Mouse (Mus musculus) kidney, embryonic 15.5 days (tissue): ENCODE results near the gene Mapk12. TPM values are rescaled to one million over a fixed set of nuclear protein-coding genes. Genes with fewer than 3 reads are reported as not detected.

Source experiments
- ATAC-seq: fragments of 200-750 bp; cut with Nextera tagmentation; replicated peaks from 2 replicates; pipeline ENCODE4 v1.8.0; 2017; ENCODE audit warnings: moderate TSS enrichment; ENCODE audit not compliant: low FRiP score
- H3K27ac ChIP-seq: fragments of 300-500 bp; sonication (generic); 2 replicates; pipeline ENCODE4 v1.5.1; 2015; ENCODE audit warnings: mild to moderate bottlenecking, inconsistent platforms
- H3K27me3 ChIP-seq: fragments of 300-500 bp; sonication (generic); 2 replicates; pipeline ENCODE4 v1.6.1; 2015; ENCODE audit warnings: inconsistent platforms
- H3K36me3 ChIP-seq: fragments of 300-500 bp; sonication (generic); 2 replicates; pipeline ENCODE4 v1.6.1; 2015; ENCODE audit warnings: inconsistent platforms
- H3K4me1 ChIP-seq: fragments of 300-500 bp; sonication (generic); 2 replicates; pipeline ENCODE4 v1.6.1; 2015; ENCODE audit warnings: inconsistent platforms
- H3K4me2 ChIP-seq: fragments of 300-500 bp; sonication (generic); 2 replicates; pipeline ENCODE4 v1.6.1; 2015; ENCODE audit warnings: moderate library complexity, mild to moderate bottlenecking, inconsistent platforms
- H3K4me3 ChIP-seq: fragments of 300-500 bp; sonication (generic); replicated peaks from 2 replicates; pipeline ENCODE4 v1.5.1; 2015; ENCODE audit warnings: mild to moderate bottlenecking, inconsistent platforms
- H3K9ac ChIP-seq: fragments of 300-500 bp; sonication (generic); 2 replicates; pipeline ENCODE4 v1.6.1; 2015; ENCODE audit warnings: mild to moderate bottlenecking, inconsistent platforms
- H3K9me3 ChIP-seq: fragments of 300-500 bp; sonication (generic); replicated peaks from 2 replicates; pipeline ENCODE4 v1.6.1; 2016; ENCODE audit warnings: inconsistent platforms
- WGBS: fragments of 180-500 bp; shearing (Covaris S2); methylation state at CpG from one replicate; pipeline ENCODE4 v1.1.7; 2015; ENCODE audit warnings: mixed read lengths; 5-methylcytosine and 5-hydroxymethylcytosine counted together
- microRNA-seq: library from miRNA; unstranded; fragments of <30 nt; microRNA quantifications from one replicate; pipeline ENCODE4, GENCODE M21; 2016
- polyA plus RNA-seq: library from polyadenylated mRNA; unstranded; fragments of >200 nt; fragmentation: Nextera tagmentation; extraction: Ambion mirVana; gene quantifications from 2 replicates; pipeline ENCODE4 v1.2.1, GENCODE M21; 2015

Gene Mapk12
- polyA plus RNA-seq, 1 experiment from 2014 or later = 16.7 TPM

DNA sequence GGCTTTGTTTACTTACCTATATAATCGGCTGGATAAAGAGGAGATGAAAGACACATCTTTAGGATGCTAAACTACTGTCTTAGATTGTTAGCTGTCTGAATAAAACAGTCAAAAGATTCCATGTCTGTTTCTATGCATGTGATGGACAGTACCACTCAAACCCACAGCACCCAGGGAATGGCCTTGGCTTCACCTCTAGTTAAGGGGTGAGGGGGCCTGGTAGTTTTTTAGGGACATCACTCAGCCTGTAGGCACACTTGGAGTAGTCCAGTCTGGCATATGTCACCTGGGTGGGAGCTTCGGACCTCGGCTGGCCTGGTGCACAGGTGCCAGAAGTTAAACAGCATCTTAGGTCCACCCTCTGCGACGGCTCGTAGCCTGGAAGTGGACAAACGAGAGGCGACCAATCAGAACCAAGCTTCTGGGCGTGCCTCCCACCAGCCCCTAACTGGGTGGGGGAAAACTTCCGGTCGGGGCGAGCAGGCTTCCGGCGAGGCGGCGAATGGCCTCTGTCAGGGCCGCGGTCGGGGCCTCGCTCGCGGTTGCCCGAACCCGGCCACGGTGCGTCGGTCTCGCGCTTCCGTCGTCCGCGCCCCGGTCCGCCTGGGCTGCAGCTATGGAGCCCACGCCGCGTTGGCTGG is 51.8 kb downstream of the Mapk12 start, which contains the start of gene Selenoo:
TSS of gene Selenoo (plus strand) at position 478 of the 641 bp plus-strand sequence.
- H3K36me3 ChIP-seq = peaks cover 60% of the 10 kb centered on the region

DNA sequence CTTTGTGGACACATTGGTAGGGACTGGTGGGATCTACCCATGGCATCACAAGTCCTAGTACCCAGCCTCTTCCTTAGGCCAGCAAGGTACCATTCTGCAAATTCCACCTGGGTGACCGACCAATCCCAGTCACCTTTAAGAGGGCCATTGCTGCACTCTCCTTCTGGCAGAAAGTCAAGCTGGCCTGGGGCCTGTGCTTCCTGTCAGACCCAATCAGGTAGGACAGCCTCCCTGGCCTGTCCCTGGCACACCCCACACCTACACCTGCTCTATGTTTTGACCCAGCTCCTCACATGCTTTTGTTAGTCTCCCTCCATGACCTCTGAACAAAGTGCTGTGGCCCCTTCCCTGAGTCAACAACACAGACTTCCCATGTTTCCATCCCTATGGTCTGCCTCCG is 55.7 kb downstream of the Mapk12 start:
- H3K9ac ChIP-seq = no peak overlapping the region
- H3K36me3 ChIP-seq = peaks cover 75% of the 10 kb centered on the region
- no peak overlapping the region for H3K27ac ChIP-seq
- H3K4me2 ChIP-seq = no peak overlapping the region
- H3K4me3 ChIP-seq = no peak overlapping the region
- H3K9me3 ChIP-seq = no peaks in the 10 kb centered on the region
- no peak for ATAC-seq
- peaks cover 11% of the 10 kb centered on the region for H3K4me1 ChIP-seq
- H3K27me3 ChIP-seq = no peaks in the 10 kb centered on the region
- 85% methylated on average over 2 of the region's 2 CpGs for WGBS

More for the DNA sequence above, 51.8 kb downstream of the Mapk12 start, which contains the start of gene Selenoo:
- Histone ChIP-seq H3K4me1 (peaks cover 21% of the 10 kb centered on the region), H3K9ac (peak within 1 kb of the TSS; percentile 81), H3K4me3 (peak within 1 kb of the TSS; percentile 65), H3K27me3 (no peaks in the 10 kb centered on the region), H3K4me2 (peak within 1 kb of the TSS; percentile 96), H3K9me3 (no peaks in the 10 kb centered on the region), H3K27ac (peak within 1 kb of the TSS; percentile 89)
- peak; percentile 94 for ATAC-seq
- WGBS = 2% methylated on average over 38 of the region's 38 CpGs

DNA sequence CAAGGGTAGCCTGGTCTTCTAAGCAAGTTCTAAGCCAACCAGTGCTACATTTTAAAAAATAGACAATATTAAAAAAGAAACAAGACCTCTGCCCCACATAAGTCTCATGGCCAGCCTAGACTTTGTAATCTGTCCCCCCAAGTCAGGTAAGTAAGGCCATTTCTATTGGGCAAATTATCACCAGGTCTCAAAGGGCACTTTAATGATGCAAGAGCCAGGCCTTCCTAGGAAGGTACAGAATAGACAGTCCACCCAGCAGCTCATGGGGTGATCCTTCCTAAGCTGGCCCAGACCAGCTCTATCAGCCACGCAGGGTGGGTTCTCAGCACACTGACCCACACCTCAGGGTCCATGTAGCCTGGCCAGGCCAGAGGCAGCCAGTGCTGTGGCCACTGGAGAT is 56.6 kb downstream of the Mapk12 start:
- Histone ChIP-seq H3K4me2 (no peak overlapping the region), H3K27me3 (no peaks in the 10 kb centered on the region), H3K9ac (no peak overlapping the region), H3K4me1 (peaks cover 7% of the 10 kb centered on the region), H3K27ac (no peak overlapping the region), H3K4me3 (no peak overlapping the region), H3K36me3 (peaks cover 77% of the 10 kb centered on the region), H3K9me3 (no peaks in the 10 kb centered on the region)
- 89% methylated on average over 1 of the region's 1 CpGs for WGBS
- no peak for ATAC-seq

Small RNA genes within 50 kb of the gene (microRNA-seq; reads per million reads assigned to microRNA genes)
- gene Mir6958 (1.0 reads per million), gene Mir7118 (not detected)

Other genes with a start within 250 kb of the Mapk12 start
- gene Ttll8, start 186.3 kb downstream of the Mapk12 start, polyA plus RNA-seq = not detected in 2 replicates
- gene Mlc1, start 161.7 kb downstream of the Mapk12 start, polyA plus RNA-seq = not detected in 2 replicates
- gene Mov10l1, start 157.8 kb downstream of the Mapk12 start, polyA plus RNA-seq = 0.05 and 0.14 TPM in 2 replicates
- gene Panx2, start 81.0 kb downstream of the Mapk12 start, polyA plus RNA-seq = 0.05 and 0.12 TPM in 2 replicates
- gene Trabd, start 65.6 kb downstream of the Mapk12 start, polyA plus RNA-seq = 46.1 and 52.5 TPM in 2 replicates
- gene Selenoo, start 51.6 kb downstream of the Mapk12 start, polyA plus RNA-seq = 18.0 and 19.9 TPM in 2 replicates
- gene Tubgcp6, start 17.6 kb downstream of the Mapk12 start, polyA plus RNA-seq = 13.8 and 16.0 TPM in 2 replicates
- 17.8 and 19.3 TPM in 2 replicates for gene Hdac10, start 12.0 kb downstream of the Mapk12 start, polyA plus RNA-seq
- gene Mapk11, start 8.9 kb upstream of the Mapk12 start, polyA plus RNA-seq = 15.4 and 16.5 TPM in 2 replicates
- gene Plxnb2, start 40.1 kb upstream of the Mapk12 start, polyA plus RNA-seq = 138 and 160 TPM in 2 replicates
- 17.0 and 19.2 TPM in 2 replicates for gene Dennd6b, start 55.8 kb upstream of the Mapk12 start, polyA plus RNA-seq
- gene Ppp6r2, start 70.8 kb upstream of the Mapk12 start, polyA plus RNA-seq = 22.7 and 26.9 TPM in 2 replicates
- 42.6 and 51.4 TPM in 2 replicates for gene Sbf1, start 174.6 kb upstream of the Mapk12 start, polyA plus RNA-seq
- 0.71 and 0.74 TPM in 2 replicates for gene Adm2, start 182.0 kb upstream of the Mapk12 start, polyA plus RNA-seq
- 6.8 and 7.1 TPM in 2 replicates for gene Miox, start 193.7 kb upstream of the Mapk12 start, polyA plus RNA-seq
- 54.1 and 67.9 TPM in 2 replicates for gene Lmf2, start 215.0 kb upstream of the Mapk12 start, polyA plus RNA-seq
- gene Ncaph2, start 215.0 kb upstream of the Mapk12 start, polyA plus RNA-seq = 147 and 155 TPM in 2 replicates
- 7.9 and 8.2 TPM in 2 replicates for gene Sco2, start 233.1 kb upstream of the Mapk12 start, polyA plus RNA-seq
- gene Tymp, start 236.3 kb upstream of the Mapk12 start, polyA plus RNA-seq = 1.3 and 1.4 TPM in 2 replicates
- gene Odf3b, start 238.6 kb upstream of the Mapk12 start, polyA plus RNA-seq = 0.82 and 0.83 TPM in 2 replicates
- not detected in 2 replicates for gene Klhdc7b, start 244.2 kb upstream of the Mapk12 start, polyA plus RNA-seq